Mouse (Mus musculus): ENCODE data around the gene Anxa8.

- TF ChIP-seq CTCF (conservative IDR thresholded peaks at IDR 0.05; ENCODE audit: insufficient read depth, insufficient read length, low read depth, low read length): no peak
- TF ChIP-seq POLR2A (IDR thresholded peaks at IDR 0.05; ENCODE audit: low read depth, low read length): no peak
Observed at GRCm38 (mm10) chr14:34041241-34041640, 44.5 kb upstream of the Anxa8 start.

Data from kidney, adult 2 months (tissue).